In genomic region chr13:40921326-40922059, GRCm38 (mm10) we compare ENCODE assay signal across 9 mouse cellular contexts.
DNase-seq lines count a peak whose midpoint lies in the region; ATAC-seq lines count a peak whose summit lies in the region.
"Had no signal": no experiment of that assay in that cellular context is flagged by ENCODE, and none has a peak within 500 bp of the region (broad histone marks: within the 10 kb centered on the region; RNA-seq: fewer than 3 reads in every experiment).

No protein-coding gene starts in this region.

- H3K36me3 ChIP-seq in hindbrain, embryonic 11.5 days (ENCODE audit: control insufficient read depth, insufficient read depth, low read length), result no peaks in the 10 kb centered on the region

- no peak overlapping the region for H3K4me3 ChIP-seq in hindbrain, embryonic 11.5 days (ENCODE audit: low read depth, low read length)

- ATAC-seq in hindbrain, embryonic 11.5 days (ENCODE audit: low FRiP score), result no peak

- peaks cover 2% of the 10 kb centered on the region; the same call in 1 of the 2 replicates for H3K4me1 ChIP-seq in hindbrain, embryonic 11.5 days (replicated peaks; ENCODE audit: control insufficient read depth, insufficient read depth, low read length)

- DNase-seq in layer of hippocampus, adult 9-11 months, result peak; percentile 86
- DNase-seq in layer of hippocampus, postnatal 25 days (ENCODE audit: extremely low spot score in 1 of 2, low spot score in 1 of 2), result no peak
- DNase-seq in adrenal gland, postnatal 25 days, result peak; percentile 63
- peak; percentile 56 to 71 for DNase-seq in kidney, postnatal 25 days
- DNase-seq in monocyte, adult 2 months (ENCODE audit: low read depth in 1 of 2, low spot score in 2 of 2), result peak; percentile 57 to 63
- no peak for DNase-seq in hindbrain, embryonic 11.5 days (ENCODE audit: low spot score)
- no peak for DNase-seq in right cerebral cortex, adult 2 months (ENCODE audit: low spot score in 2 of 2)
- DNase-seq in right cerebral cortex, postnatal 36 days (ENCODE audit: low spot score in 2 of 2), result no peak
- DNase-seq: gastrocnemius, postnatal 36 days had no signal

- H3K9me3 ChIP-seq in hindbrain, embryonic 11.5 days (ENCODE audit: control insufficient read depth, low read length), result no peaks in the 10 kb centered on the region

- no peak overlapping the region for H3K4me2 ChIP-seq in hindbrain, embryonic 11.5 days (replicated peaks; ENCODE audit: low read depth, low read length)

- peaks cover 7% of the 10 kb centered on the region for H3K27me3 ChIP-seq in hindbrain, embryonic 11.5 days (ENCODE audit: control insufficient read depth, insufficient read depth, low read length)

- WGBS in hindbrain, embryonic 11.5 days, result 79% methylated on average over 8 of the region's 8 CpGs

- H3K9ac ChIP-seq in hindbrain, embryonic 11.5 days (ENCODE audit: low read depth, low read length), result no peak overlapping the region

- H3K27ac ChIP-seq in hindbrain, embryonic 11.5 days (ENCODE audit: low read depth, low read length), result no peak overlapping the region

Comparison
In these comparisons a context has a peak if more than half of its experiments do, and no peak if none do; other contexts are left out.
1. DNase-seq: peak in layer of hippocampus, adult 9-11 months (single experiment), adrenal gland, postnatal 25 days (single experiment), kidney, postnatal 25 days (2 of 2) and monocyte, adult 2 months (2 of 2); none in layer of hippocampus, postnatal 25 days (0 of 2), hindbrain, embryonic 11.5 days (single experiment), right cerebral cortex, adult 2 months (0 of 2) and right cerebral cortex, postnatal 36 days (0 of 2).